Mouse (Mus musculus): ENCODE data around the gene Pfkfb3. TPM values are rescaled to one million over a fixed set of nuclear protein-coding genes. Genes with fewer than 3 reads are reported as not detected.

Gene Pfkfb3
- polyA plus RNA-seq, 1 experiment, result 22.2 TPM

DNA sequence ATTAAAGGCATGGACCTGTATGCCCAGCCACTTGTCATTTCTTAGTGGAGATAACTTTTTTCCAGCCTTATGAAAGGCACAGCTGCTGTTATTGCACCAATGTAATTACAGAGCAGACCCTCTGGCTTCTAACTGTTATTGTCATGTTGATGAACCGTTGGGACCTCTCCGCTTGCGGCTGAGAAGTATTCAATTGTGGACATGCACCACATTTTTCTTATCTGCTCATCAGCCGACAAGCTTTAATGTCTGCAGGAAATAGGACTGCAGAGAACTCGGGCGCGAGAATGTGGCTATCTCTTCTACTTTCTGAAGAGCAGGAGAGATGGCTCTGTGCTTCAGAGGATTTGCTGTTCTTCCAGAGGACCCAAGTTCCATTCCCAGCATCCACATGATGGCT lies 12.4 kb upstream of the Pfkfb3 start:
- no peaks in the 10 kb centered on the region for H3K4me1 ChIP-seq (ENCODE audit: control insufficient read depth, insufficient read depth, low read length)
- no peak for DNase-seq
- no peaks in the 10 kb centered on the region for H3K36me3 ChIP-seq (ENCODE audit: control insufficient read depth, insufficient read depth, low read length)
- H3K27ac ChIP-seq (ENCODE audit: insufficient read depth, low read depth, low read length), result no peak overlapping the region
- 57% methylated on average over 7 of the region's 7 CpGs for WGBS
- no peak overlapping the region for H3K4me3 ChIP-seq (ENCODE audit: insufficient read depth, low read depth, low read length)
- no peaks in the 10 kb centered on the region for H3K27me3 ChIP-seq (replicated peaks; ENCODE audit: control insufficient read depth, insufficient read depth, low read length)
- no peak for TF ChIP-seq CTCF (conservative IDR thresholded peaks at IDR 0.05; ENCODE audit: insufficient read depth, insufficient read length, low read depth, low read length)
- TF ChIP-seq POLR2A (IDR thresholded peaks at IDR 0.05; ENCODE audit: low read depth, low read length), result no peak

DNA sequence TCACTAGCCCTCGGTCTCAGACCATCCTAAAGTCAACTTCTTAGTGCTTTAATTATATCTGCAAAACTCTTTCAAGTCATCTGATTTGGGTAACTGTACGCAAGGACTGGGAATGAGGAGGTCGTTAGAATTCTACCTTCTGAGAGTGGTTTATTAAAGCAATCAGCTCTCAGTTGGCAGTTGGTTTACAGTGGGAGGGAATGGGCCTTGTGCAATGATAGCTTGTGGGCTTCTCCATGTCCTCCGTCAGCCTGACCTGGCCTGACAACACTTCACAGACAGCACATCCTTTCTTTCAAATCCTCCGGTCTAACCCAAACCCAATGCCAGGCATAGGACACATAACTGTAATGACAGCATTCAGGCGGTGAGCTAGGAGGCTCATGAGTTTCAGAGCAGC lies 10.9 kb upstream of the Pfkfb3 start:
- WGBS, result 88% methylated on average over 6 of the region's 6 CpGs
- Histone ChIP-seq H3K27me3 (replicated peaks; ENCODE audit: control insufficient read depth, insufficient read depth, low read length) (no peaks in the 10 kb centered on the region), H3K4me3 (ENCODE audit: insufficient read depth, low read depth, low read length) (no peak overlapping the region), H3K27ac (ENCODE audit: insufficient read depth, low read depth, low read length) (no peak overlapping the region), H3K4me1 (ENCODE audit: control insufficient read depth, insufficient read depth, low read length) (no peaks in the 10 kb centered on the region), H3K36me3 (ENCODE audit: control insufficient read depth, insufficient read depth, low read length) (no peaks in the 10 kb centered on the region)
- DNase-seq, result no peak
- TF ChIP-seq POLR2A (IDR thresholded peaks at IDR 0.05; ENCODE audit: low read depth, low read length) (no peak), CTCF (conservative IDR thresholded peaks at IDR 0.05; ENCODE audit: insufficient read depth, insufficient read length, low read depth, low read length) (no peak)

DNA sequence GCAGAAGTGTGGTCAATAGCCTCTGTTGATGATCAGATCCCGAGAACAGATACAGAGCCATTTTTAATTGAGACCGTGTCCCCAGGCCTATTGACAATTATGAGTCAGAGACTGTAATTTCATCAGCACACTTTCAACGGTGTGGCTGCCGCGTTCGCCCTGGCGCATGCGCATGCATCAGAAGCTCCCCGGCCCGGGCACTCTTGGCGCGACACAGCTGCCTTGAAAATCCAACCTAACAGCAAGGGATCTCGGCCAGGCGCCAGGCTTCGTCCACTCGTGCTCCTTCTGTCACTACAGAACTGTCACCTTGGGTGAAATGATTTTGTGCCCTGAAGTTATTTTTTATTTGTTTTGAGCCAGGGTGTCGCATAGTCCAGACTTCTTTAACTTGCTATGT lies 9.4 kb upstream of the Pfkfb3 start:
- Histone ChIP-seq H3K4me1 (ENCODE audit: control insufficient read depth, insufficient read depth, low read length) (no peaks in the 10 kb centered on the region), H3K4me3 (ENCODE audit: insufficient read depth, low read depth, low read length) (no peak overlapping the region), H3K36me3 (ENCODE audit: control insufficient read depth, insufficient read depth, low read length) (no peaks in the 10 kb centered on the region), H3K27me3 (replicated peaks; ENCODE audit: control insufficient read depth, insufficient read depth, low read length) (no peaks in the 10 kb centered on the region), H3K27ac (ENCODE audit: insufficient read depth, low read depth, low read length) (no peak overlapping the region)
- TF ChIP-seq POLR2A (IDR thresholded peaks at IDR 0.05; ENCODE audit: low read depth, low read length) (no peak), CTCF (conservative IDR thresholded peaks at IDR 0.05; ENCODE audit: insufficient read depth, insufficient read length, low read depth, low read length) (no peak)
- DNase-seq, result no peak
- WGBS, result 94% methylated on average over 17 of the region's 17 CpGs

DNA sequence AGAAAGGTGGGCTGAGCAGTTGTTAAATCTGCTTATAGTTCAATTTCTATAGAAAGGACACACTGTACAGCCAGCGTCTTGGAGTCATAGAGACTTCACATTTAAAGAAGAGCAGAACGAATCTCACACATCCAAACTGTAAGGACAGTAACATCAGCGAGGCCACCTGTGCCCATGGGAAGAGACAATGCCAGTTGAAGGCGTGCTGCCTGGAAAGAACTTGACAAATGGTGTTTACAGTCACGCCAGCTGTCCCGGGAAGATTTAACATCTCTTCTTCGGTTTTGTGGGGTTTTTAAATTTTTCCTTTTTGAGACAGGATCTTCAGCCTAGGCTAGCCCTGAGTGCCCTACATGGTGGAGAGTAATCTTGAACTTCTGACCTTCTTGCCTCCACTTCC lies 4.8 kb upstream of the Pfkfb3 start:
- Histone ChIP-seq H3K36me3 (ENCODE audit: control insufficient read depth, insufficient read depth, low read length) (no peaks in the 10 kb centered on the region), H3K27me3 (replicated peaks; ENCODE audit: control insufficient read depth, insufficient read depth, low read length) (no peaks in the 10 kb centered on the region), H3K4me1 (ENCODE audit: control insufficient read depth, insufficient read depth, low read length) (no peaks in the 10 kb centered on the region), H3K4me3 (ENCODE audit: insufficient read depth, low read depth, low read length) (no peak overlapping the region), H3K27ac (ENCODE audit: insufficient read depth, low read depth, low read length) (no peak overlapping the region)
- TF ChIP-seq CTCF (conservative IDR thresholded peaks at IDR 0.05; ENCODE audit: insufficient read depth, insufficient read length, low read depth, low read length) (no peak), POLR2A (IDR thresholded peaks at IDR 0.05; ENCODE audit: low read depth, low read length) (no peak)
- DNase-seq, result no peak
- WGBS, result 85% methylated on average over 7 of the region's 7 CpGs

DNA sequence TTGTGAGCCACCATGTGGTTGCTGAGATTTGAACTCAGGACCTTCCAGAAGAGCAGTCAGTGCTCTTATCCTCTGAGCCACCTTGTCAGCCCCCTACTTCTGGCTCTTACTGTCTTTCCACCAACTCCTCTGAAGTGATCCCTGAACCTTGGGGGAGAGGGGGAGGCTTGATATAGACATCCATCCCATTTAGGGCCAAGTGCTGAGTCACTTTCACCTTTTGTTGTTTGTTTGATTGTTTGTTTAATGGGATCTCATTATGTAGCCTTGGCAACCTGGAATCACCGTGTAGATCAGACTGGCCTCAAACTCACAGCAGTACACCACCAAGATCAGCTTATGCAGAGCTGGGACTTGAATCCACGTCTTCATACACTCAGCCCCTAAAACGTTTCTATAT lies 3.4 kb upstream of the Pfkfb3 start:
- no peaks in the 10 kb centered on the region for H3K4me1 ChIP-seq (ENCODE audit: control insufficient read depth, insufficient read depth, low read length)
- TF ChIP-seq POLR2A (IDR thresholded peaks at IDR 0.05; ENCODE audit: low read depth, low read length) (no peak), CTCF (conservative IDR thresholded peaks at IDR 0.05; ENCODE audit: insufficient read depth, insufficient read length, low read depth, low read length) (no peak)
- DNase-seq, result no peak
- no peaks in the 10 kb centered on the region for H3K36me3 ChIP-seq (ENCODE audit: control insufficient read depth, insufficient read depth, low read length)
- H3K27ac ChIP-seq (ENCODE audit: insufficient read depth, low read depth, low read length), result no peak overlapping the region
- no peaks in the 10 kb centered on the region for H3K27me3 ChIP-seq (replicated peaks; ENCODE audit: control insufficient read depth, insufficient read depth, low read length)
- H3K4me3 ChIP-seq (ENCODE audit: insufficient read depth, low read depth, low read length), result no peak overlapping the region
- 61% methylated on average over 3 of the region's 3 CpGs for WGBS

DNA sequence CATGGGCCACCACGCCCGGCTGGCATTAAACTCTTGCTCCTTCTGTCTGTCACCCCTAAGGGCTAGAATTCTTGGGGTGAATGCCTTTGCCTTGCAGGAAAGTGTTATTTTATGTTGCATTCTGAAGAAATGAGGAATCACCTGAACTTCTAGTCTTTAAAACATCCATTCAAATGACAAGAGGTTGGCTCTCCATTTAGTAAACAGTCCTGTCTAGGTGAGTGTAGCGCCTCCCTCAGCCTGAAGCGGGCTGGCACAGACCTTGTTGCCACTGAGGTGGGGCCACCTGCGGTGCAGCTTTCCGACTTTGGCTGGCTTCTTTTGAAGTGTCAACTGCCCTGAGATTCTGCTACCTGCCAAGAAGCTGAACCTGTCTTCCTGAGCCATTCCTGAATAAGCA lies 1.4 kb upstream of the Pfkfb3 start:
- 80% methylated on average over 6 of the region's 6 CpGs for WGBS

DNA sequence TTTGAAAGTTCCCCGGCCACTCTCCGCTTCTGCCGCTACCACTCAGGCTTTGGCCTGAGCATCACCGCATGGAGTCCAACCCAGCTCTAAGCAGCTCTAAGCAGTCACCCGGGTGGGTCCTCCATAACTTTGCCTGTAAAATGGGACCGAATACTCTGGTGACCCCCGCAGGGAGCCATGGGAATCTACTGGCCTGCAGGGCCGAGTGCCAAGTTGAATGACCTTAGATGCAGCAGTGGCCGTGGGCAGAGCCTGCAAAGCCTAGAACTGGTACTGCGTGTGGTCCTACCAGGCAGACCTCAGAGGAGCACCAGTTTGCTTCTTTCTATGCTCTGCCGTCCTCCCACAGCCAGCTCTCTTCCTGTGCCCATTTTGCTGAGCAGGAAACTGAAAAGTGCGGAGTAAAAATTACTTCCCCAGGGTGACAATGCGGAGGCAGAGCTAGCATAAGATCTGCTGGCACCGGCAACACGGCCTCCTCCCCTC lies 868 bp downstream of the Pfkfb3 start:
- 13% methylated on average over 15 of the region's 15 CpGs for WGBS
- Histone ChIP-seq H3K4me1 (ENCODE audit: control insufficient read depth, insufficient read depth, low read length) (no peaks in the 10 kb centered on the region), H3K4me3 (ENCODE audit: insufficient read depth, low read depth, low read length) (peak overlapping the region; percentile 69), H3K27me3 (replicated peaks; ENCODE audit: control insufficient read depth, insufficient read depth, low read length) (no peaks in the 10 kb centered on the region), H3K36me3 (ENCODE audit: control insufficient read depth, insufficient read depth, low read length) (no peaks in the 10 kb centered on the region), H3K27ac (ENCODE audit: insufficient read depth, low read depth, low read length) (no peak overlapping the region)
- no peak for TF ChIP-seq POLR2A (IDR thresholded peaks at IDR 0.05; ENCODE audit: low read depth, low read length)
- DNase-seq, result peak; percentile 69

More for the DNA sequence above, 1.4 kb upstream of the Pfkfb3 start:
- Histone ChIP-seq H3K4me3 (ENCODE audit: insufficient read depth, low read depth, low read length) (no peak overlapping the region), H3K36me3 (ENCODE audit: control insufficient read depth, insufficient read depth, low read length) (no peaks in the 10 kb centered on the region), H3K4me1 (ENCODE audit: control insufficient read depth, insufficient read depth, low read length) (no peaks in the 10 kb centered on the region), H3K27me3 (replicated peaks; ENCODE audit: control insufficient read depth, insufficient read depth, low read length) (no peaks in the 10 kb centered on the region), H3K27ac (ENCODE audit: insufficient read depth, low read depth, low read length) (no peak overlapping the region)
- DNase-seq, result no peak
- TF ChIP-seq CTCF (conservative IDR thresholded peaks at IDR 0.05; ENCODE audit: insufficient read depth, insufficient read length, low read depth, low read length) (no peak), POLR2A (IDR thresholded peaks at IDR 0.05; ENCODE audit: low read depth, low read length) (no peak)
